Mouse (Mus musculus) limb, embryonic 15.5 days (tissue): ENCODE measurements around the gene Fbxl18. TPM values are rescaled to one million over a fixed set of nuclear protein-coding genes. Genes with fewer than 3 reads are reported as not detected.

Source experiments
- ATAC-seq: fragments of 200-750 bp; cut with Nextera tagmentation; 2 replicates; pipeline ENCODE4 v1.8.0; 2017; ENCODE audit warnings: low read depth, moderate TSS enrichment; ENCODE audit not compliant: insufficient number of reproducible peaks, low FRiP score, low TSS enrichment
- H3K27ac ChIP-seq: fragments of 300-500 bp; sonication (generic); 2 replicates; pipeline ENCODE4 v1.5.1; 2015; ENCODE audit warnings: moderate library complexity, mild to moderate bottlenecking, inconsistent platforms
- H3K27me3 ChIP-seq: fragments of 300-500 bp; sonication (generic); 2 replicates; pipeline ENCODE4 v1.6.1; 2015; ENCODE audit warnings: inconsistent platforms
- H3K36me3 ChIP-seq: fragments of 300-500 bp; sonication (generic); 2 replicates; pipeline ENCODE4 v1.6.1; 2015; ENCODE audit warnings: inconsistent platforms
- H3K4me1 ChIP-seq: fragments of 300-500 bp; sonication (generic); 2 replicates; pipeline ENCODE4 v1.6.1; 2015; ENCODE audit warnings: inconsistent platforms
- H3K4me2 ChIP-seq: fragments of 300-500 bp; sonication (generic); 2 replicates; pipeline ENCODE4 v1.6.1; 2015; ENCODE audit warnings: mild to moderate bottlenecking, inconsistent platforms
- H3K4me3 ChIP-seq: fragments of 300-500 bp; sonication (generic); 2 replicates; pipeline ENCODE4 v1.5.1; 2015; ENCODE audit warnings: mild to moderate bottlenecking, inconsistent platforms
- H3K9ac ChIP-seq: fragments of 300-500 bp; sonication (generic); 2 replicates; pipeline ENCODE4 v1.6.1; 2015; ENCODE audit warnings: inconsistent platforms
- H3K9me3 ChIP-seq: fragments of 300-500 bp; sonication (generic); 2 replicates; pipeline ENCODE4 v1.6.1; 2016; ENCODE audit warnings: inconsistent platforms
- WGBS: fragments of 180-500 bp; shearing (Covaris S2); methylation state at CpG from one replicate; pipeline ENCODE4 v1.1.7; 2015; 5-methylcytosine and 5-hydroxymethylcytosine counted together
- polyA plus RNA-seq: library from polyadenylated mRNA; unstranded; fragments of >200 nt; fragmentation: Nextera tagmentation; extraction: Ambion mirVana; gene quantifications from 2 replicates; pipeline ENCODE4 v1.2.1, GENCODE M21; 2015

Fbxl18 gene
- polyA plus RNA-seq, 1 experiment from 2014 or later: 12.6 TPM

DNA sequence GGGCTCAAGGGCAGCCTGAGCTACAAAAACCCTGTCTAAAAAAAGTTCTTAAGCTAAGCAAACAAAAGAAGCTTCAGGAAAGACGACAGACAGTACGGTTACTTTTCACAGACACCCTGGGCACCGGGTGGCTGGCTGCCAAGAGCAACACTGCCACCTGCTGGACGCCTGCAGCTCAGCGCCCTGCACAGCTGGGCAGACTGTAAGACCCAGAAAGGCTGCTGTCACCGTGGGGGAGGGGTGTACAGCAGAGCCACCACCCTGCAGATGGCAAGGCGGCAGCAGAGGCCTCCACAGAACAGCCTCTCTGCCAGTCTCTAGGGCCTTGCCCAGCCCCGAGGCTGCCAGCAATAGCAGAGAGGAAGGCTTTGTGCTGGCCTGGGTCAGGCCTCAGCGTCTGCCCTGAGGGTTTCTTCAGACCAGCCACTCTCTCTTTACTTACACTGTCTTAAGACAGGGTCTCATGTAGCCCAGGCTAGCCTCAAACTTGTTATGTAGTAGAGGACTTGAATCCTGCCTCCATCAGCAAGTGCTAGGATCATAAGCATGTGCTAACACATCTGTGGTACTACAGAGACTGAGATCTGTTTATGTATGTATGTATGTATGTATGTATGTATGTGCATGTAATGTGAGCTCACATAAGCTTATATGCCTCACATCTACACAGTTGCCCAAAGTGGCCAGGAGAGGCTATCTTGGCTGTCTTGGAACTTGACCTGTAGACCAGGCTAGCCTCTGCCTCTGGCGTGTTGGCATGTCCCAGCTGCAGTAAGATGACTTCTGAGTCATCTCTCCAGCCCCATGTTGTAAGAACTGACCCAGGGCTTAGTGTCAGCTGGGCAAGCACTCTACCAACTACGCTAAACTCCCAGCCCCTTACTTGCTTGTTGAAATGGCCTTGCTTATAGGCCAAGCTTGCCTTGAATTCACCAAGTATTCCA is 17.6 kb downstream of the Fbxl18 start:
- 0 out of 2 replicates have a peak overlapping the region, but pooled peaks have one; percentile 2 for H3K27ac ChIP-seq
- peaks cover 38% of the 10 kb centered on the region for H3K4me1 ChIP-seq
- H3K36me3 ChIP-seq: peaks cover 43% of the 10 kb centered on the region
- no peaks in the 10 kb centered on the region for H3K9me3 ChIP-seq
- 28% methylated on average over 11 of the region's 11 CpGs for WGBS
- H3K4me3 ChIP-seq: no peak overlapping the region
- no peaks in the 10 kb centered on the region for H3K27me3 ChIP-seq
- H3K9ac ChIP-seq: no peak overlapping the region
- 0 out of 2 replicates have a peak, but pooled peaks have one; percentile 35 for ATAC-seq
- no peak overlapping the region for H3K4me2 ChIP-seq

DNA sequence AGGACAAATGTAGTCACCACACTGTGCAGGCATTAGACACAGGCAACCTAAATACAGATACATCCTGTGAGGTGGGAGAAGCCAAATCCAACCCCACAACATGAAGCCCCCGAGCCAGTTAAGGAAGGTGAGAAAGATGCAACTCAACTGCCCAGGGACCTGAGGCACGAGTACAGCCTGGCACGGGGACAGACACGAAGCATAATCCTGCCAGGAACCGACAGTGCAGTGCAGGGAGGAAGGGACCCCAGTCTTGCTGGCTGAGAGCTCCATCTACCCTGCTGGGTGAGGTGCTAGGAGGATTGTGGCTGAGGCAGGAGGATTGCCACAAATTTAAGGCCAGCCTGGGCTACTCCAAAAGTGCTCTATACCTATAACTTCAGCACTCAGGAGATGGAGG is 18.3 kb downstream of the Fbxl18 start:
- peaks cover 47% of the 10 kb centered on the region for H3K36me3 ChIP-seq
- no peak overlapping the region for H3K4me2 ChIP-seq
- H3K4me1 ChIP-seq: peaks cover 38% of the 10 kb centered on the region
- 85% methylated on average over 5 of the region's 5 CpGs for WGBS
- H3K9ac ChIP-seq: no peak overlapping the region
- no peak overlapping the region for H3K27ac ChIP-seq
- ATAC-seq: 0 out of 2 replicates have a peak, but pooled peaks have one; percentile 5
- H3K27me3 ChIP-seq: no peaks in the 10 kb centered on the region
- no peaks in the 10 kb centered on the region for H3K9me3 ChIP-seq
- no peak overlapping the region for H3K4me3 ChIP-seq

DNA sequence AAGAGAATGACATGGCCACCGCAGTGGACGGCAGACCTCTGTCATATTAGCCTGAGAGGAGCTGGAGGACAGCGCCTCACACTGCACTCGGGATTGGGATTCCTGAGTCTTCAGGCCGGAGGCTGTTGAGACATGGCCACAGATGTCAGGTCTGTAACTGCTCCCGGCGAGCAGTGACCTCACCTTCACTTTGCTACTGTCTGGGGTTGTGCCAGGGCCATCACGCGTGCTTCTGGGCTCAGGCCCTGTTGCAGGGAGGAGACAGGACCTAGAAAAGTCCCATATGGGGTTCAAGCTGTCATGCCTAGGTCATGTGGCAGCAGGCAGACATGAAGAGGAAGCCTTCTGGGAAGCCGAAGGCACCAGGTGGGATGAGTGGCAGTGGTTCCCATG is 19.7 kb downstream of the Fbxl18 start:
- H3K4me1 ChIP-seq: peaks cover 38% of the 10 kb centered on the region
- H3K27me3 ChIP-seq: no peaks in the 10 kb centered on the region
- no peak overlapping the region for H3K27ac ChIP-seq
- H3K4me3 ChIP-seq: no peak overlapping the region
- no peak overlapping the region for H3K9ac ChIP-seq
- WGBS: 88% methylated on average over 10 of the region's 10 CpGs
- no peaks in the 10 kb centered on the region for H3K9me3 ChIP-seq
- H3K36me3 ChIP-seq: peaks cover 57% of the 10 kb centered on the region
- no peak overlapping the region for H3K4me2 ChIP-seq
- ATAC-seq: no peak

DNA sequence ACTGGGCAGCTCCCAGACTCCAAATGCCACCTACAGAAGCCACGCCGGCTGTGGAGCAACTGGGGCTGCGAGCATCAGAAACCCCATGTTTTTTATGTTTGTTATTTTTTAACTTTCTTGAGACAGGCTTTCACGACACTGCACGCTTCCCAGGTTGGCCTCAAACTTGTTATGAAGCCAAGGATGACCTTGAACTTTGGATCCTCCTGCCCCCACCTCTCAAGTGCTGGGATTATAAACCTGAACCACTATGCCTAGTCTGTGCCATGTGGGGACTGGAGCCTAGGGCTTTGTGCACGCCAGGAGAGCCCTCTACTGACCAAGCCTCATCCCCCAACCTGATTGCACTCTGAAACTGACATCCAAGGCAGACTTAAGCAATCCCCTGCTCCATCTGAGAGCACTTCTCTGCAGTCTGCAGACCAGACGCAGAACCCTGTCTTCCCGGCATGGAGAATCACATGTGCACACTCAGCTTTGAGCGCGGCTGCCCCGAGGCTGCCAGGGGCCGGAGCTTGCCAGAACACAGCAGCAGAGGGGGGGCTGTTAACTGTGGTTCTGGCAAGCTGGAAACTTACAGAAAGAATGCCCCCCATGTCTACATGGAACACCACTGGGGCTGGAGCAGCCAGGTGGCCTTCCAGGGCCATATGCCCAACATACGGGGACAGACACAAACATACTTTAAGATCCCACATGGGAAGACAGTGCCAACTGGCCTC is 20.3 kb downstream of the Fbxl18 start:
- H3K27ac ChIP-seq: no peak overlapping the region

DNA sequence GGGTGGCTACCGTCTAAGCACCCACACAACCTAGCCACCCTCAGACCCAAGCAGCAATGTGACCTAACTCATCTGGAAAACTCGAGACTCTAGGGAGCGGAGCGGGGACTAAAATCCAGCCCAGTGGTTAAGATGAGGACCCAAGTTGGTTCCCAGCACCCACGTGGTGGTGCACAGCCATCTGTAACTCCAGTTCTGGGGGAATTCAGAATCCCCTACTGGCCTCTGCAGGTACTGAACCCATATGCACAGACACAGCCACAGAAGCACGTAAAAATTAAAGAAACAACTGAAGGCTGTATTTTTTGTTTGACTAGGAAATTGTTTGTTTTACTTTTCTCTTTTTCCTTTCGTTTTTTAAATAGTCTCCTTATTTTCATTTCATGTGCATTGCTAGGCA is 21.5 kb downstream of the Fbxl18 start:
- peaks cover 39% of the 10 kb centered on the region for H3K4me1 ChIP-seq
- H3K9me3 ChIP-seq: no peaks in the 10 kb centered on the region
- H3K4me2 ChIP-seq: no peak overlapping the region
- WGBS: 94% methylated on average over 7 of the region's 7 CpGs
- H3K9ac ChIP-seq: no peak overlapping the region
- no peak overlapping the region for H3K27ac ChIP-seq
- H3K27me3 ChIP-seq: no peaks in the 10 kb centered on the region
- no peak overlapping the region for H3K4me3 ChIP-seq
- ATAC-seq: no peak
- peaks cover 57% of the 10 kb centered on the region for H3K36me3 ChIP-seq

More for the DNA sequence above, 20.3 kb downstream of the Fbxl18 start:
- WGBS: 64% methylated on average over 13 of the region's 13 CpGs
- H3K4me2 ChIP-seq: no peak overlapping the region
- no peaks in the 10 kb centered on the region for H3K27me3 ChIP-seq
- peaks cover 35% of the 10 kb centered on the region for H3K4me1 ChIP-seq
- no peak overlapping the region for H3K4me3 ChIP-seq
- no peak overlapping the region for H3K9ac ChIP-seq
- no peak for ATAC-seq
- H3K36me3 ChIP-seq: peaks cover 57% of the 10 kb centered on the region
- no peaks in the 10 kb centered on the region for H3K9me3 ChIP-seq

DNA sequence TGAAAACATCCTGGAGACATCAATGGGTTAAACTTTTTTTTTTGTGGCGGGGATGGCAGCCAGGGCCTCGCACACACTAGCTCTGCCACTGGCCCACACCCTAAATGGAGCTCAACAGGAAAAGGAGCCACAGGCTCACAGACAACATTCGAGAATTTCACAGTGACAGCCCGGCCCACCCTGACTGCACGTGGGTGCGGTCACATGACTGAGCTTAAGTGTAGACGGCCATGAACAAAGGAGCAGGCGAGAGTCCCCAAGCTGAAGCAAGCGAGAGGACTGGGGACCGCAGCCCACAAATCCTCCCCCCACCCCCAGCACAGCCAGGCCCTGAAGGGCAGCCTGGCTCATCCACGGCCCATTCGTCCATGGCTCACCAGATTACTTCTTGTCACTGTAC is 23.5 kb downstream of the Fbxl18 start:
- Histone ChIP-seq H3K36me3 (peaks cover 52% of the 10 kb centered on the region), H3K4me1 (peaks cover 31% of the 10 kb centered on the region), H3K4me3 (no peak overlapping the region), H3K4me2 (no peak overlapping the region), H3K27me3 (no peaks in the 10 kb centered on the region), H3K27ac (no peak overlapping the region), H3K9ac (no peak overlapping the region), H3K9me3 (no peaks in the 10 kb centered on the region)
- WGBS: 63% methylated on average over 12 of the region's 12 CpGs
- no peak for ATAC-seq

DNA sequence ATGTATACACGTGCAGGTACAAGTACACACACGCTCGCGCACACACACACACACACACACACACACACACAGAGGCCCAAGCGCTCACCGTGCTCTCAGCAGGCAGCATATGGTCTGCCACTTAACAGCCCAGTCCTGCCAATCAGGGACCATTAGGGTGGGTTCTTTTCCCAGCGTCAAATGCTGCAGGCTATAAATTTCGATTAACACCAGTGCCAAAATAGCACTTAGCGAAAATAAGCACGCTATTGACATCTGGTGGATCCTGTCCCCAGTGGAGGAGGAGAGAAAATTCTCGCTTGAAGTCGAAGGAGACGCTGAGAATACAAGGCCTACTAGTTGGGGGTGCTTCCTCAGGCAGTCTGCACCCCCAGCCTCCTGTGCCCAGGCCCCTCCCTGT is 25.8 kb downstream of the Fbxl18 start:
- Histone ChIP-seq H3K4me1 (peaks cover 17% of the 10 kb centered on the region), H3K27ac (peak overlapping the region; percentile 59), H3K36me3 (peaks cover 34% of the 10 kb centered on the region), H3K9ac (no peak overlapping the region), H3K4me2 (no peak overlapping the region), H3K9me3 (no peaks in the 10 kb centered on the region), H3K27me3 (no peaks in the 10 kb centered on the region), H3K4me3 (no peak overlapping the region)
- no peak for ATAC-seq
- 22% methylated on average over 13 of the region's 13 CpGs for WGBS

DNA sequence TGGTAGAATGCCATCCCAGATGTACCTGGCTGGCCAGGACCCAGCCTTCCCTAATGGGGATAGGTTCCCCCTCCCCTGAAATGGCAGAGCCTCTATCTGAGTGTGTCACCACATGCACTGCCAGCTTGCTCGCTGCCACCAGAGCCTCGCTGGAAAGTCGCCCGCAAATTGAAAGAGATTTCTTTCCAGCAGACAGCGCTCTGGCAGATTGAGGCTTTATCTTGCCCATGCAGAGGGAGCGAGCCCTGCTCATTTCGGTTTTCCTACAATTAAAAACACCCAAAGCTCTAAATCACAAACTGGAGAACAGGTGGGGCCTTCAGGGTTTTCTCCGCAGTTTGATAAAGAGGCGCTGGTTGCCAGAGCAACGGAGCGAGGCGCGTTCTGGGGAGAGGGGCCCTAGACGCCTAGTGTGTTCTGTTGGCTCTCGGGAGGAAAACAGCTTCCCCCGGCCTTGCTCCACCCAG is 37.4 kb downstream of the Fbxl18 start:
- Histone ChIP-seq H3K4me2 (no peak overlapping the region), H3K4me1 (peaks cover 10% of the 10 kb centered on the region), H3K27me3 (no peaks in the 10 kb centered on the region), H3K4me3 (no peak overlapping the region), H3K9me3 (no peaks in the 10 kb centered on the region), H3K27ac (no peak overlapping the region), H3K9ac (no peak overlapping the region), H3K36me3 (no peaks in the 10 kb centered on the region)
- WGBS: 39% methylated on average over 16 of the region's 16 CpGs
- no peak for ATAC-seq

DNA sequence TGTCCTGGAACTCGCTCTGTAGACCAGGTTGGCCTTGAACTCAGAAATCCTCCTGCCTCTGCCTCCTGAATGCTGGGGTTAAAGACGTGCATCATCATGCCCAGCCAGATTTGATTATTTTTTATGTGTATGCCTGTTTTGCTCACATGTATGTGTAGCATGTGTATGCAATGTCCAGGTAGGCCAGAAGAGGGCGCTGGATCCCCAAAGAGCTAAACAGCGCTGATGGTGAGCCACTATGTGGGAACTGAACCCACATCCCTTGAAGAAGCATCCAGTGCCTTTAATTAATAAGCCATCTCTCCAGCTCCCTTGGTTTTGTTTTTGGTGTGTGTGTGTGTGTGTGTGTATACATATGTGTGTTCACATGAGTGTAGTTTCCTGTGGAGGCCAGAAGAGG is 38.8 kb downstream of the Fbxl18 start:
- no peaks in the 10 kb centered on the region for H3K36me3 ChIP-seq
- H3K9ac ChIP-seq: no peak overlapping the region
- no peak for ATAC-seq
- no peak overlapping the region for H3K4me3 ChIP-seq
- H3K4me2 ChIP-seq: no peak overlapping the region
- WGBS: 77% methylated on average over 4 of the region's 4 CpGs
- H3K4me1 ChIP-seq: no peaks in the 10 kb centered on the region
- H3K9me3 ChIP-seq: no peaks in the 10 kb centered on the region
- H3K27ac ChIP-seq: no peak overlapping the region
- no peaks in the 10 kb centered on the region for H3K27me3 ChIP-seq

DNA sequence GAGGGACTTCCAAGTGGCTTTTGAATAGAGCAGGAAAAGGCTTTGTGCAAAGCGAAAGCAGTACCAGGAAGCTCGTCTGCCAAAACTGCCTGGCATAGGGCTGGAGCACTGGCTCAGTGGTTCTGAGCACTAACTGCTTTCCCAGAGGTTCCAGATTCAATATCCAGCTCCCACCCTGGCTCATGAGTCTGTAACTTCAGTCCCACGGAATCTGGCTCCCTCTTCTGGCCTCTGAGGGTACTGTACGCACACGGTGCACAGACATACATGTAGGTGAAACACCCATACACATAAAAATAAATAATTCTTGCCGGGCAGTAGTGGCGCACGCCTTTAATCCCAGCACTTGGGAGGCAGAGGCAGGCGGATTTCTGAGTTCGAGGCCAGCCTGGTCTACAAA is 40.3 kb downstream of the Fbxl18 start:
- WGBS: 79% methylated on average over 10 of the region's 10 CpGs
- no peak for ATAC-seq
- Histone ChIP-seq H3K9me3 (no peaks in the 10 kb centered on the region), H3K4me1 (no peaks in the 10 kb centered on the region), H3K9ac (no peak overlapping the region), H3K27me3 (no peaks in the 10 kb centered on the region), H3K4me3 (no peak overlapping the region), H3K36me3 (no peaks in the 10 kb centered on the region), H3K27ac (no peak overlapping the region), H3K4me2 (no peak overlapping the region)

DNA sequence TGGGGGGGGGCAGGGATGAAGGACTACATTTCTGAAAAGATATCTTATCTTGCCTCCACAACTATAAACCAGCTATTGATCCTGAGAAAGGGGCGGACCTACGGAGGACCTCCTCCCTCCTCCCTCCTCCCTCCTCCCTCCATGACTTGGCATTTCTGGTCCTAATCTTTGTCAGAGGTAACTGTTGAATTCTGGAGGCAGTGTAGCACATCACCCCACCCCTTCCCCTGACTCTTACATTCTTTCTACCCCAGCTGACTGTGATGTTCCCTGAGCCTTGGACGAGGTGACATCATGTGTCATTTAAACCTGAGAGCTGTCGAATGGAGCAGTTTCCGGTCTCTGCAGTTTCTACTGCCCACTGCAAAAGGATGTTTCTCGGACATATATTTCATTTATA is 41.6 kb downstream of the Fbxl18 start:
- no peaks in the 10 kb centered on the region for H3K9me3 ChIP-seq
- no peak overlapping the region for H3K9ac ChIP-seq
- no peak overlapping the region for H3K4me2 ChIP-seq
- no peak for ATAC-seq
- WGBS: 69% methylated on average over 6 of the region's 6 CpGs
- no peaks in the 10 kb centered on the region for H3K4me1 ChIP-seq
- H3K36me3 ChIP-seq: no peaks in the 10 kb centered on the region
- no peak overlapping the region for H3K4me3 ChIP-seq
- no peak overlapping the region for H3K27ac ChIP-seq
- H3K27me3 ChIP-seq: no peaks in the 10 kb centered on the region

DNA sequence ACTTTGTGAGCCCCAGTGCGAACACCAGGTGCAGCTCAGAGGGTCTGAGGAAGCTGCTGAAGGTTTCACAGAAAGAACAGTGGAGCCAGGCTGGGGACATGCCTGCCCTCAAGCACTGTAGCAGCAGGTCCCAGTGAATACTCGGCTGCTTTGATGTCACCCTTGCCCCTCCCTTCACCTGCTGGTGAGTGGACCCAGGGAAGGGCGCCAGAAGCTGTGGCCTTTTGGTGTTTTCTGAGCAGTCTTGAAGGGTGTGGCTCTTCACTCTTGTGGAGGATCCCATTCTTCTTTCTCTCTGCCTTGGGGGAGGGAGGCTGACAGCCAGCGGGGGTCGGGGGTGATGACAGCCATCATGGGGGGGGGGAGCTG is 43.6 kb downstream of the Fbxl18 start:
- no peaks in the 10 kb centered on the region for H3K27me3 ChIP-seq
- no peak overlapping the region for H3K27ac ChIP-seq
- H3K4me3 ChIP-seq: no peak overlapping the region
- no peak overlapping the region for H3K9ac ChIP-seq
- H3K9me3 ChIP-seq: no peaks in the 10 kb centered on the region
- 43% methylated on average over 5 of the region's 5 CpGs for WGBS
- no peak for ATAC-seq
- no peaks in the 10 kb centered on the region for H3K4me1 ChIP-seq
- no peaks in the 10 kb centered on the region for H3K36me3 ChIP-seq
- H3K4me2 ChIP-seq: no peak overlapping the region
